Mouse (Mus musculus) spleen, adult 18-20 months (tissue): ENCODE data around the gene Pex16.

Experiments used
- DNase-seq, 2 experiments: peaks; one replicate each; pipeline ENCODE4 v3.0.0; 2022; ENCODE audit warnings: mixed read lengths in 2 of 2

Gene Pex16

DNA sequence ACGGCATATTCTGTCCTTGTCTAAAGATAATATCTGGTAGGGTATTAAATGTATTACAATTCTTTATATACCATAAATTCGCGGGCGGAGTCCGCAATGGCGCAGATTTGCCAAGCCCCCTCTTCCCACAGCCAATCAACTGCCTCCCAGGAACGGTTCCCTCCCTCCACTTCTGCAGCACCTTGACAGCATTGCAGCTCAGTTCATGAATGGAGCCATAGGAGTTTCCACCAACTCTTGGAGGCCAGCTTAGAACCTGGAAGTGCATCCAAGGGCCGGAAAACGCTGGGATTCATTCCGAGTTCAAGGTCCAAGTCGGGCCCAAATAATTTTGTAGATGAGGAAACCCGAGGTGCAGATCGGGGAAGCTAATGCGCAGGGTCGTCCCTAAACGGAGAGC lies at the start of gene Pex16, which contains the start of gene Large2:
Pex16 (plus strand) TSS at position 163 of the 400 bp plus-strand sequence.
Large2 (minus strand) TSS at position 356 of the 400 bp plus-strand sequence.
- DNase-seq = peak; percentile 31 to 32

DNA sequence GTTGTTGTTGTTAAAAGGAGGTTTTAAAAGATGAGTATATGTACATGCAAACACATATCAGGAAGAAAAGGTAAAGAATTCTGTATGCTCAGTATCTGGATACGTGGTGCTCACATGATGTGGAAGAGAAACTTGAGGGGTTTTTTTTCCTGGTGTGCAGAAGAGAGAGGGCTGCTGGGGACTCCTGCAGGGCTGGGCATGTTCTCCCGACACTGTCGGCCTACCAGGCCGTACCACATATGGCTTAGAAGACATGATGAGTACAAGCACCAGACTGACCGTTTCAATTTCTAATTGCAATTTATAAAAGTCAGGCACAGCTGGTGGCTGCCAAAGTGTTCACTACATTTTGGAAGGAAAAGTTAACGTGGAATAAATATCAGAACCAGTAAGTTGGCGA lies 48.8 kb upstream of the Pex16 start:
- DNase-seq = no peak

DNA sequence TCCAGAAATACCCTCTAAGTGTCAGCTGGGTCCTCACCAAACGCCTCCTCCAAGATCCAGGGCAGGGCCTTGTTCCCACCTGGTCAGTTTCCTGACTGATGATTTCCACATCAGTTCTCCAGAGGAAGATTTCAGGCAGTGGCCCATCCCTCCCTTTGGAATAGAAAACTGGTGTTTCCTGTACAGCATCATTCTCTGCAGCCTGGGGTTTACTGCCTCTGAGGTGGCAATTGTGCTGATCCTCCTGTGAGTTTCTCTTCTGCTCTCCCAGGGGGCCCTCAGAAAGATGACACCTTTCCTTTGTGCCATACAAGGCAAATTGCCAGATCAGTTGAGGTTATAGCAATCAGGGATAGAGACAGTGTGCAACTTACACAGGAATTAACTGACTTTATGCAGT lies 48.3 kb upstream of the Pex16 start:
- DNase-seq = no peak

DNA sequence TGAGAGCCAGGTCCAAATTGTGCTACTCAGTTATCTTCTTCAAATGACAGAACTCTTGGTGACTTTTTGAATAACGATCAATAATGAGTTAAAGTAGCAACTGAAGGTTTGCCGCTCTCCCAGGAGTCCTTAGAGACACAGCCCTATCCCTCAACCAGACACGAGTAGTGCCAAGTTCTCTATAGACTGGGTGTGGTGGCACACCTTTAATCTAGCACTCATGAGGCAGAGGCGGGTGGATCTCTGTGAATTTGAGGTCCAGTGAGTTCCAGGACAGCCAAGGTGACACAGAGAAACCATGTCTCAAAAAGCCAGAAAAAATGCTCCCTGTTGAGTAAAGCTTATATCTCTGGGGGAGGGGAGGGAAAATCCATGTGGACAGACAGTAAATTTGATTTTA lies 46.9 kb upstream of the Pex16 start:
- no peak for DNase-seq

DNA sequence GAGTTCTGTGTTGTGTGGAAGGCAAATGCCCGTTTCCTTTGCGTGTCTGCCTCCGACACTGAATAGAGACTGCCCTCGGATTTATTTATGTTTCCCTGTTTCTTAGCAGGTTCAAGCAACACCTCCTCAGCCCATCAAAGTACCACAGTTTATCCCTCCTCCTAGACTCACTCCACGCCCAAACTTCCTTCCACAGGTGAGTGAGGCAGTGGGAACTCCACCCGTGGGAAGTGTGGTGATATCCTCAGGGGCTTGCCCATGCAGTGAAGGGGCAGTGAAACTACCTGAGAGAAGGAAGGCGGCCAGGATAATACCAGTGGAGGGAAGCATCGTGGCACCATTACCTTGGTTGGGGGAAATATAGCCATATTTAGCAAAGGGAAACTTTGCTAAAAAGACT lies 46.3 kb upstream of the Pex16 start:
- DNase-seq = no peak

DNA sequence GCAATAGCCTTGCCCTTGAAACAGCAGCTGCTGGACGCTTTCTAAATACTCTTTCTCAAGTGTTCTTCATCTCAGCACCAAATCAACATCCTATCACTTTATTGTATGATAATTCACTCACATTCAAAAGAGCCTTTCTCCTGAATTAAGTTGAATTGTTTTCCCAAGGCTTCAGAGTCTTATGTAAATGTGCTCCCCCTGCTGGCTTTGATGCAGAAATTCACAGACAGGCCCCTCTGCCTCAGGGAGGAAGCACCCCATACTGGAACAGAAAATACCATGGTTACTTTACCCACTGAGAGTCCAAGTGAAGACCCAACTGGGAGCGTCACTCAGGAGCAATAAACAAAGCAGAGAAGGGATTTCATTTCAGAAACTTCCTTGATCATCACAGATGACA lies 43.6 kb upstream of the Pex16 start:
- peak in 1 of 2 experiments; percentile 11 for DNase-seq

DNA sequence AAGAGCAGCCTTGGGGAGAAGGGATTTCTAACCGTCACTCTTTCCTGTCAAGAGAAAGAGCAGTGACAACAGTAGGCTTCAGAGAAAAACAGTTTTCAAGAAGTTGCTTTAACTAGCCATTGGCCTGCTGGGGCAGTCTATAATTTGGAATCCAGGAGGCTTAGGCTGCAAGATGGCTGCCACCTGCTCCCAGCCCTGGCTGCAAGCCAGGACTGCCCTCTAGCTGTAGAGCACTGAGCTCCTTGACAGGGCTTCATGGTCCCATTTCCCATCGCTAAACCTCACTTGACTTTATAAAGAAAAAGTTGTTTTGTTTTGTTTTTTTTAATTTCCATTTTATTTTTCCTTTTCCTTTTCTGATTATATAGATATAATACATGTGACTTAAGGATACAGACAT lies 43.1 kb upstream of the Pex16 start:
- DNase-seq = no peak

DNA sequence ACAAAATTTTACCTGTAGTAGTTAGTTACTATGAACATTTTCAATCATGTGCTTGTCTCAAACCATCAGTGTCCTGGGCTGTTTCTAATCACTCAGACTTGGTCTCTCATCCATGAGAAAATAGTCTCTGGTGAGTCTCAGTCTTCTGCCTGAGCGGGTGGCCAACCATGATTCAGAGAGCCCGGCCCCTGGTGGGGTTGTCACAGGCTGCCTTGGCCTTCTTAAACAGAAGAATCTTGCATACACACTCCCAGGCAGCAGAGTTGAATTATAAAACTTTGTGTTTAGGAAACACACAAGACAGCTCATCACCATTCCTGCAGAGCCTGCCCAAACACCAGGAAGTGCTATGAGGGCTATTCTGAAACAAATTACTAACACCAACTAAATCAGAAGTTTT lies 42.6 kb upstream of the Pex16 start:
- no peak for DNase-seq

DNA sequence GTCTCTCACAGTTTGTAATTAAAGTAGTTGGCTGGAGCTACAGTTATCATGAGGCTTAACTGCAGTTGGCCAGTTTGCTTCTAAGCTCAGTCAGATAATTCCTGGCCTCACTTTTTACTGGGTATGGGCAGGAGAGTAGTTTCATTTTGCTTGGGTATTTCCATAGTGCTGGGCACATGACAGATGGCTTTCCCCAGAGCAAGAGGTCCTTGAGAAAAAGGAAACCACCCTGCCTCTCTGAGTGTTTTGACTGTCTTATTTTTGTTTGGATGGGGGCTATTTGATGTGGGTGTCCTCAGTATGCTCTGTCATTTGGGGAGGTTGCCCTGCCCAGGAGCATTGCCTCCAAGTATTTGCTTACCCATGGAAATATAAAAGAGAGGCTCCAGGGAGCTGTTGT lies 32.1 kb upstream of the Pex16 start:
- DNase-seq = no peak

DNA sequence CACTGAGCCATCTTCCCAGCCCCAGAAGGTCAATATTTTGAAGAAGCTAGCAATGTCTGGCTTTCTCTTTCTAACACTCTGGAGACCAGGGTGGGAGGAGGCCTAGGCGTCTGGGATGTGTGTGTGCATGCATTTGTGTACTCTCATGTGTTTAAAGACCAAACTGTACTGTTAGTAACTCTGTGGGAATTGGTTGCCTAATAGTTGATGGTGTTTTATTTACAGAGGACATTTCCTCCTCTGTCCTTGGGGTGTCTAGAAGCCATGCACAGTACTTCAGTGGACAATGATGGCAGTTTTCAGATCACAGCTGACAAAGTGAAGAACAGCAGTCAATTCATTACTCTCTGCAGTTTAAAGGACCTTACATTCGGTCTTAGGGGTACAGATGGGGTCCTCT lies 27.3 kb upstream of the Pex16 start:
- no peak for DNase-seq

DNA sequence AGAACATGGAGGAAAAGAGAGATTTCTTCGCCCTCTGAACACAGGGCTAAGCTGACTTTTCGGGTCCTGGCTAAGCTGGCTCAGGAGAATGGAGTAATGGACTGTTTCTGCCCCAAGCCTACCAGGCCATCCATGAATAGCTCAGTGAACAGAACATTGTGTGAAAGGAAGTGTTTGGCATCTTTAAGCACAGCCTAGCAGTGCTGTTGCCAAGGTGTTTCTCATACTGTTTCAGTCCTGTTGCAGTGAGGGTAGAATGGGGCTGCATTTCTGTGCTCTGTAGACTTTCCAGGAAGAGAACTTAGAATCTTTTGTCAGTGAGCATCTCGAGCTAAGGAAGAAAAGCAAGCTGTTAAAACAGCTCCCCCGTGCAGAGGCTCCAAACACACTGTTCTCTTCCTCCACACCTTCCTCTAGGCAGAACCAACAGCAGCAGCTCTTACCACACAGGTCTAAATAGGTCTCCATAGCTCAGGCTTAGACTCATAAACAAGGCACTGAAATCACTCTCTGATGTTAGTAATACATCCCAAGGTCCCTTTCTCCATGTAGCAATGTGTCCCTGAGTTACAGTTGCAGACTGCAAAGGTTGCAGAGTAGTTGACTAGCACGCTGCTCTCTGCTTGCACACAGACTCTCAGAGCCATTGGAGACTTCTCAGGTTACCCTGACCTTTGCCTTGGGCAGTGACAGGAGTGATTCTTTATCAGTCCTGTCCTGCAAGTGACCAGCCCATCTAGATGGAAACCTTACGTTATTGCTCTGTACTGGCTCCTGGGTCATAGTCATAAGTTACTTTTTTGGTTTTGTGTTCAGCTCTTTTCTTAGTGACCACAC lies 24.7 kb upstream of the Pex16 start:
- DNase-seq = no peak

DNA sequence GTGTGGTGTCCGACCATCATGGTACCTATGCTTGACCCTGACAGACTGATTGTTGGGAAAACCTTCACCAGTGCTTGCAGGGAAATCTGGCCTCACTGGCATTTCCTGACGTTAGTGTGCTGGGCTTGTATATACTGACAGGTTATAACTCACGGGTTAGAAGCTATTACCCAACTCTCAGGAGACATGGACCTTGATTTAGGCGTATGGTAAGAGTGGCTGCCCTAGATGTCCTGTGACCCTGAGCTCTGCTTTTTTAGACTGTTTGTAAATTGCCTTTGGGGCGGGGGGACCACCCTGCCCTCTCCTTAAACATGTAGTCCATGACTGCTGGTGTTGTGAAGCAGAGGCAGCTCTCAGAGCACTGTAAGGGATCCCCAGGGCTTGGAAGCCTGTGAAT lies 23.8 kb upstream of the Pex16 start:
- DNase-seq = no peak

DNA sequence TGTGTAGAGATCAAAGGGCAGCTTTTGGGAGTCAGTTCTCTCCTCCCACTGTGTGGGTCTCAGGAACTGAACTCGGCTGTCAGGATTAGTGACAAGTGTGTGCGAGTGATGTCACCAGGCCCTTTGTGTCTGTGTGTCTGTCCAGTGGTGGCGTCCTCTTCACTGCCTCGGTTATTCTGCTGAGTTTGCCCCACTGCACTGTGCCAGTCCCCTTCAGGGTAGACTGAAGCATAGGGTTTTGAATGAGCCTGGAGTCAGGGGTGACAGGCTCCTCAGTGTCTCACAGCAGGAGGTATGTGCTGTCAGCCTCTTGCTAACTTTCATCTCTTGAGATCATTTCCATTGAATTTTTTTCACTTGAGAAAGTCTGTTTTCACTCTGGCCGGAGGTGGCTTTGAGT lies 21.1 kb upstream of the Pex16 start:
- no peak for DNase-seq

DNA sequence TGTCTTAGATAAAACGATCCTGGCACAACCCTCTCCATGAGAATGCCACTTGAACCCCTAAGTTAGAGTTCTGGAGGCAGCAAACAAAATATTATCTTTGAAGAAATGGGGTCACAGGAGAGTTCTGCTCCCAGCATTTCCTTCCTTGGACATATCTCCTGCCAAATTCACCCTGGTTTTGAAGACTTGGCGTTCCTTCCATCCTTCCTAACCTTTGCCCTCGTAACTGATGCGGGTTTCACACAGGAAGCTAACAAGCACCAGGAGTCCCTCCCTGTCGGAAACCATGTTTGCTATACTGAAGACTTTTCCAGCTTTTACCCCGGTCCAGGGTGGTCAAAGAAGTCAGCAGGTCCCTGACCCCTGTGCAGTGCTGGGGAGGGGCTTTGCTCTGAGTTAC lies 20.3 kb upstream of the Pex16 start:
- no peak for DNase-seq

DNA sequence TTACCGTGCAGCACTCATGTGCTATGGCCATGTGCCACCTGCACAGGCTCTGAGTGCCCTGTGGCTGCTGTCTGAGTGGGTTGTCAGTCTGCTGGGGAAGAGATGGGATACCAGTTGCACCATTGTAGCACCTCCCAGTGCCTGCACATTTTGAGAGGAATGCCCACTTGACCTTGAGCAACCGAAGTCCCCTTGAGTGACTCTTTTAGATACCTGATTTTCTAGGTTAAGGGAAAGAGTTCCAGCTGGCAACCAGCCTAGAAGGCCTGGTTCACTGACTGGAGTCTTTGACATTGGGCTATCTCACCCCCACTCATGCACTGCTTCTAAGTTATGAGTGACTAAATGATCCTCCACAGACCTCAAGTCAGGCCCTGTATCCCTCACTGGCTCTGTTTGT lies 15.2 kb upstream of the Pex16 start:
- no peak for DNase-seq

DNA sequence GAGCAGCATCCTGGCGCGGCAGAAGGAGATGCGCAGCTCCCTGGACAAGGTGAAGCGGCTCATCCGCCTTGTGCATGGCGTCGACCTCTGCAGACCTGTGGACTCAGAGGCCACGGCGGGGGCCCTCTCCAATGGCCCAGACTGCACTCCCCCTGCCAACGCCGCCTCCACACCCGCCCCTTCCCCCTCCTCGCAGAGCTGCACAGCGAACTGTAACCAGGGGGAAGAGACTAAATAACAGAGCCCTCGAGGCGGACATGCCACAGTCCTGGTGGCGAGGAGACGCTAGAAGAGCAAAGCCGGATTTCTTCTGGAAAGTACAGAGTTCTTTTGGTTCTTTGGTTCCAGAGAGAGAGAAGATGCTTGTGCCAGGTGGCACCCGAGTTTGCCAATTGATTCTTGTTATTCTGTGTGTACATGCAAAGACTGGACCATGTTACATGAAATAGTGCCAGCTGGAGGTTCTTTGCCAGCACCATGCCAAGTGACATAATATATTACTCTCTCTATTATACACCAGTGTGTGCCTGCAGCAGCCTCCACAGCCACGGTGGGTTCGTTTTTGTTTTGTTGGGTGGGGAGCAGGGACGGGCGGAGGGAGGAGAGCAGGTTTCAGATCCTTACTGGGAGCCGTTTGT lies 14.2 kb upstream of the Pex16 start:
- DNase-seq = no peak

DNA sequence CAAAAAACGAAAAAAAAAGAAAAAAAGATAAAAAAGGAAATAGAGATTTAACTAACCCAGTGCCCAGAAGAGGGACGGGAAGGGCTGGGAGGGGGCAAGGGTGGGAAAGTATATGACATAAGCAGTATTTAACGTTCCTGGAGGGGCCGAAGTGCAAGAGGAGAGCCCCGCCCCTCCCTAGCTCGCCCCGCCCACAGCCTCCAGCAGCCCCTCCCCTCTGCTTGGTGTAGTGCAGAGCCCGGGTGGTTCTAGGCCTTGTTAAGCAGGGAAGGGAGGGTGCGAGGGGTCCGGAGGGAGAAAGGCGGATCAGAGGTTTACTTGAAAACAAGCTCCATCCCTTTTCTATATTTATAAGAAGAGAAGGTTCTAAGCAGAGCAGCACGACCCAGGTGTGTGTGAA lies 13.6 kb upstream of the Pex16 start:
- DNase-seq = no peak

DNA sequence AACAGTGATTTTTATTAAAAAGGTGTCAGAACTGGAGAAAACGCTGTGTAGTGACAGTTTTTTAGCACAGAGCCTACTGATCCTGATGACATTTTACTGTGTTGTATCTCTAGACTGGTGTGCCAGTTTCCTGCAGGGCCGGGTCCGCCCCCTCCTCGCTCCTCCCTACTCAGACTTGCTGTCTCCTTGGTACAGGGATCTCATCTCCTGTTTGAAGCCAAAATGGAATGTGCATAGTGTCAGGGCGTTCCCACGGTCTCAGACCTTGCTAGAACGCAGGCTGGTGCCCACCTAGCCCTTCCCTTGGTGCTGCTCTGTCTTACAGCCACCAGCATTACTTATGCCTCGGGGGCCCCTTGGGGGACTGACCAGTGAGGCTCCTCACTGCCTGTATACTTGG lies 12.7 kb upstream of the Pex16 start:
- no peak for DNase-seq

DNA sequence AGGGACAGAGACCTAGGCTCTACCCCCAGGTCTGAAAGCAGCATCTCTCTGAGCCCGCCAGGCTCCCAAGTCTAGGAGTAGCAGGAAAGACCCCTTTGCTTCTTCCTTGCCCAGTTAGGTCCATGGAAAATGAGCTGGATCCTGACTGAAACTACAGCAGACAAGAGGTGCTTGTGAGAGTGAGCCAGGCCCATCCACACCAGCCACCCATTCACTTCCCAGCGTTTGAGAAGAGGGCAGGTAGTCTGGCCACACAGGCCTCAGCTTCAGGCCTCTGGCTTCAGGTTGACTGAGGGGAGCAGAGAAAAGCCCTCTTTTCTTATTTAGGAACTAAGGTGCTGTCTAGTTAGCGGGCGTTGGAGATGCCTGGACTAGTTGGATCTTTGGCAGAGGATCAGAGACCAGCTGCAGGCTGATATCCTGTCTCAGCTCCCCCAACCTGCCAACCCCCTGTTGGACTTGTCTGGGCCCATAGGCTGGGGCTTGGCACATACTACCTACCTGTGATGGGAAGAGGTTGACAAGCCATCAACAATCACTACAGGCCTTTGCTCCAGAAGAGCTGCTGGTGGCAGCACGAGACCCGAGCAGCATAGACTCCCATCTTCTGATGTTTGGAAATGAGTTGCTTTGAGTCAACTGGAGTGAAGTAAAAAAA lies 11.8 kb upstream of the Pex16 start:
- no peak for DNase-seq

DNA sequence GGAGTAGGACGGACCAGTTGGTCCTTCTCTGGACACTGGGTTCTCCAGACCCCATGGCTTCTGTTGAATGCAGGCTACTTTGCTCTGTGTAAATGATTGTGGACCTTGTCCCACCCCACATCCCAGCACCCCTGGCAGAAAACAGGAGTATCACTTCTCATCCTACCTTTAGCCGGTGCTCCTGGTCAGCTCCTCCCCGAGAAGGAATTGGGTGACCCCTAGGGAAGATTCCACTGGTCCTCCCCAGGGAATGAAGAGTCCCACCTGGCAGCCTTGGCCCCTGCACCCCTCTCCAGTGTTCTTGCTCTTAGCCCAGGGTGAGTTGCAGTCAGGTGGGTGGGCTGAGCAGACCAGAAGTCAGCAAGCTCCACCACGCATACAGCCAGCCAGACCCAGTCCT lies 10.4 kb upstream of the Pex16 start:
- DNase-seq = no peak

DNA sequence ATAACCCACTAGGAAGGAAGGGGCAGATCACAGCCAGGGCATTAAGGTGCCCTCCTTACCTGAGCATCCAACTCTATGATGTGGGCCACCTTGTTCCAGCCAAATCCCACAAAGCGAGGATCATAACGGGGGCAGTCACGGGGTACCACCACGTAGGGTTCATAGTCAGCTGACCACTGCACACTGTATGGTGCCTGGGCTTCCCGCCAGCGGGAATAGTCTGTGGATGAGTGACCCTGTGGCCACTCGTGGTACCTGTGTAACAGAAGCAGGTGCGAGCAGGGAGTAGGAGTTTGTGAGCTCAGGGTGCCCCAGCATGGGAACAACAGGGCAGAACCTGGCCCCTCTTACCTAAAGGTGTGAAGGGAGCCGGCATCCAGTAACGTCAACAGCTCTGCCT lies 8.9 kb upstream of the Pex16 start:
- no peak for DNase-seq

DNA sequence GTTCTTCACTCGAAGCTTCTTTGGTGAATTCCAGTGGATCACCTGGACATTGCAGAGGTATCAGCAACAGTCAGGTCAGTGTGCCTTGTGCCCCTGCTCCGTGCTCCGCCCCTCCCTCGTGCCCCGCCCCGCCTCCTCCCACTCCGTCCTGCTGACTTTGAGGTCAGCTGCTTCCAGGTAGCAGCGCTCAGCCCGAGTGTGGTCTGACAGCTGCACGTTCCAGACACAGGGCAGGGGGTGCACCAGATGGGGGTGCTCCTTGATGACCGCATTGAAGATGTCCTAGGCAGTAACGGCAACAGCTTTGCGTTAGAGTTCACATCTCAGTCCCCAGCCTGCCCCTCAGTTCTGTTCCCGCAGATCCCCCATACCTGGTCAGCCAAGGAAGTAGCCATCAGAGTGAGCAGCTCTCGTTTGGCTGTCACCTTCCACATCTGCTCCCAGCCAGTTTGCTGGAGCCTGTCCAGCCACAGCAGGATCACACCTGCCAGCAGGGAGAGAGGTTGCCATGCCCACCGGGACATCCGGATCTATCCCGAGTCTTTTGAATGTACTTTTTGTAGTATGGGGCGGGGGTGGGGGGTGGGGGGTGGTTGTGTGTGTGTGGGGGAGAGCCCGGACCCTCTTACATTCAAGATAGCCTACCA lies 7.0 kb upstream of the Pex16 start:
- DNase-seq = no peak

DNA sequence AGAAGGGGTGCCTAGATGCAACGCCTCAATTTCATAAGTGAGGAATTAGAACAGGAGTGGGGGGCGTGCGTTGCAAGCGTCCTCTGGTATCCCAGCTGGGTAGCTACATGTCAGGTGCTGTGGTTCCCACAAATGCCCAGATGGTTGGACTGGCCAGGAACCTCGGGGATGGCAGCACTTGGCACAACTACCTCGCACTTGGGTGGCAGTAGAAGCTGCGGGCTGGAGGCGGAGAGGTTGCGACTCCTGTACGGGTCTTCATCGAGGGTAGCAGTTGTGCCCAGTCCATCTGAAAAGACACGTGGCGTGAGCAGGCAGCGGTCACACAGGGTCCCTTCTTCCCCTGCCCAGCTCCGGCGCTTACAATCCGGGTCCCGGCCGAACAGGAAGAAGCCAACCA lies 4.1 kb upstream of the Pex16 start:
- DNase-seq = no peak
